Mouse (Mus musculus) brain, embryonic 18.5 days (tissue): Measurements from ENCODE around the gene Sdr42e1.

Experiments
- DNase-seq: peaks from one replicate; pipeline ENCODE4 v3.0.0-alpha.2; 2012; ENCODE audit warnings: low read depth, low spot score

Sdr42e1 gene

DNA sequence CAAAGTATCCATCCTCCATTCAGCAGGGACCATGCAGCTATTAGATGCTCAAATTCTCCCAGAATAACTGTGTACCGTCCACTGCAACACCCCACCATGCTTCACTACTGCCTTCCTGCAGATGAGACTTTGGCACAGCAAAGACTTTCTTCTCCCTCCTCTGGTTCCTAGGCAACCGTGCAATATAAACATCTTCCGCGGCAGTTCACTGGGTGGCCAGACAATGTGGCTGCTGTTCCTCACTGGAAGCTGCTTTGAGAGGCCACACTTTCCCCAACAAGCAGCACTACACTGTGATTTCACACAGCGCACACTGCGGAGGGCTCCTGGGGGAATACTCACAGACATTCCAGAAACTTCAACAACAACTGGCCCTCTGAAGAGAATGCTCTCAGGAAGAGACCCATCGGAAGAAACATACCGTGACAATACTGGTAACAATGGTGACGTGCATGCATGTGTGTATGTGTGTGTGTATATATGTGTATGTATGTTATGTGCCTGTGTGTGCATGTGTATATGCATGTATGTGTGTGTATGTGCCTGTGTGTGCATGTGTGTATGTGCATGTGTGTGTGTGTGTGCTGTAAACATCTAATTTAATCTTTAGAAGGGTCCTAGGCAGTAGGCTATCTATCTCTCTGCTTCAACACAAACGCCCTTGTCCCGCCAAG lies 13.0 kb downstream of the Sdr42e1 start:
- peak; percentile 42 for DNase-seq

DNA sequence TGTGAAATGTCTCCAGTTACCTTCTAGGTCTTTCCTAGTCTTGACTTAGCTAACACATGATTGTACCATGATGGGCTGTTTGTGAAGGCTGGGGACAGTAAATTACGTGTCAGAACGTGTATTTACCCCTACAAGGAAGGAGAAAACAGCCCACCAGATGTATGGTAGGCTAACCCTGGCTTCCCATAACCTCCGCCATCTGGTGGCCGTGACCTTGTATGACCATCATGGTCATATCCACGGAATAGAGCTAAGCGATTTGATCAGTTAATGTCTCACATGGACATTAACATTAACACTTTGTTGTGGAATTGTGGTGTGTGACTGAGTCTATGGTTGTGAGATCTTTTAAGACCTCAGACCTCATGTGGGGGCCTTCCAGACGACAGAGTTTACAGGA lies 14.5 kb downstream of the Sdr42e1 start:
- DNase-seq: no peak

DNA sequence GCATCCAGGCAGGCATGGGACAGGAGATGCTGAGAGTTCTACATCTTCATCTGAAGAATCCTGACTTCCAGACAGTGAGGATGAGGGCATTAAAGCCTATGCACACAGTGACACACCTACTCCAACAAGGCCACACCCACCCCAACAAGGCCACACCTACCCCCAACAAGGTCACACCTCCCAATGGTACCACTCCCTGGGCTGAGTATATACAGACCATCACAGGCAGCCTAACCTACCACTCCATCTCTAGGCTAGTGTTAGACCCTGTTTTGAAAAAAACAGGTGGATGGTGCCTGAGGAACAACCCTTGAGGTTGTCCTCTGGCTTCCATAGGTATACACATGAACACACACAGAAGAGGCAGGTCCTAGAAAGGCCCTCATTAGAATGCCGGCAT lies 21.2 kb downstream of the Sdr42e1 start:
- DNase-seq: no peak

DNA sequence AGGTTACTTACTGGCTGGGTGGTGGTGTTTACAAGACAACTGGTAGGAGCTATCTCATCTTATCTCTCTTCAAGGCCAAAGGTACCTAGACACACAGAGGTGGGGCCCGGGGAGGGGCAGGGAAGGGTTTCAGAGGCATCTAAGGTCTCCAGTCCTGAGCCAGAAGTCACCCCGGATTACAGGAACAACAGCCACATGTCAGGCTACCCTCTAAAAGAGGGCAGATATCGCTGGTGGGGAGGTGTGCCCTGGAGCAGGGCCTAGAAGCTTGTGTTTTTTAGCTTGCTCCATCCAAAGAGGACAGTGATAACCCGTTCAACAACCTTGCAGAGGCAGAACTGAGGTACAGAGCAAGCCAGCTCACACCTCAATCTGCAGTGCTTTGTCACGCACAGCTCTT lies 27.0 kb downstream of the Sdr42e1 start:
- DNase-seq: no peak

GRCm38 (mm10) chr8:117646020-117646419 lies 27.5 kb downstream of the Sdr42e1 start:
- peak; percentile 28 for DNase-seq

DNA sequence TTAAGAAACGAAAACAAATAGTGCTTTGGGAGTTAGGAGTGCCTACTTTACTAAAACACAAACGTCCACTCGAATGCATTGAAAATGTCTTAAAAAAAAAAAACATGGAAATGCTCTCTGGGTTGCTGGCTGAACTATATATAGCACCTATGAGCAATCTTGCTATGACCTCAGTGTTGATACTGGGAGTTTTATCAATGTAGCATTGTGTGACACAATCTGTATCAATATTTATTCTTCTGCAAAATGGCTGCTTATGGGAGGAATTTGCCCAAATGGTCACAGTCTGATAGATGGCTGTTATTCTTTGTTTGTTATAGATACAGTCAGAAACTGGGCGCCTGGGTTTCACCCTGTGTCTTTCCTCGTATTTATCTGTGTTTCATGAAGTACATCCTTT lies 28.0 kb downstream of the Sdr42e1 start:
- DNase-seq: no peak

GRCm38 (mm10) chr8:117639631-117640030 lies 33.9 kb downstream of the Sdr42e1 start:
- no peak for DNase-seq

DNA sequence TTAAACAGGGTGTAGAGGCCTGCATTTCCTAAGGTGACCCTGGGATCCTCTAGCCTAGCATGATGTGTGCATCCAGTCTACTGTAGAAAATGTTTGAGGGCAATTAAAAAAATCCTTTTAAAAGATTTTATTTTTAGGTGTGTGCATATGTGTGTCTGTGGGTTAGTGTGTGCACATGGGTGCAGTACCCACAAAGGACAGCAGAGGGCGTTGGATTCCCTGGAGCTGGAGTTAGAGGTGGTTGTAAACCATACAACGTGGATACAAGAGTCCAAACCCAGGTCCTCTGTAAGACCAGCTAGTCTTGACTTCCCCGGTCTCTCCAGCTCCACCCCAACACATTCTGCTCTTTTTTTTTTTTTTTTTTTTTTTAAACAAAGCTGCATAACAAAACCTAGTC lies 36.0 kb downstream of the Sdr42e1 start:
- DNase-seq: no peak

DNA sequence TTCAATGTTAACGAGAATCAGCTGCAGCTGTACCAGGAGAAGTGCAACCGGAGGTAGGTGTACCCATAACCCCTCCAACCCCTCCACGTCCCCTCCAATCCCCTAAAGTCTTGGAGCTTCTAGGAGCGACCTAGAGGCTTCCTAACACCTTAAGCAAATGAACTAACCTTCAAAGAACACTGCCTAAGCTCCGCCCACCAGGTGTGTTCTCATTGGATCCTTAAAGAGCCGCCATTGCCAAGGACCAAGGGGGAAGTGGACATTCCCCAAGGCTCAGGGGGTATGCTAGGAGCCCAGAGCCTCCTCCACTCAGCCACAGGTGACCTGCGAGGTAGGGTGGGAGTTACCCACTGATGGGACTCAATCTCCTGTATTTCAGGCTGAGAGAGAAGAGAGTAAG lies 39.1 kb downstream of the Sdr42e1 start:
- no peak for DNase-seq

GRCm38 (mm10) chr8:117632532-117632931 lies 41.0 kb downstream of the Sdr42e1 start:
- no peak for DNase-seq

- DNase-seq: no peak
Observed at GRCm38 (mm10) chr8:117627096-117627495, 46.4 kb downstream of the Sdr42e1 start.

DNA sequence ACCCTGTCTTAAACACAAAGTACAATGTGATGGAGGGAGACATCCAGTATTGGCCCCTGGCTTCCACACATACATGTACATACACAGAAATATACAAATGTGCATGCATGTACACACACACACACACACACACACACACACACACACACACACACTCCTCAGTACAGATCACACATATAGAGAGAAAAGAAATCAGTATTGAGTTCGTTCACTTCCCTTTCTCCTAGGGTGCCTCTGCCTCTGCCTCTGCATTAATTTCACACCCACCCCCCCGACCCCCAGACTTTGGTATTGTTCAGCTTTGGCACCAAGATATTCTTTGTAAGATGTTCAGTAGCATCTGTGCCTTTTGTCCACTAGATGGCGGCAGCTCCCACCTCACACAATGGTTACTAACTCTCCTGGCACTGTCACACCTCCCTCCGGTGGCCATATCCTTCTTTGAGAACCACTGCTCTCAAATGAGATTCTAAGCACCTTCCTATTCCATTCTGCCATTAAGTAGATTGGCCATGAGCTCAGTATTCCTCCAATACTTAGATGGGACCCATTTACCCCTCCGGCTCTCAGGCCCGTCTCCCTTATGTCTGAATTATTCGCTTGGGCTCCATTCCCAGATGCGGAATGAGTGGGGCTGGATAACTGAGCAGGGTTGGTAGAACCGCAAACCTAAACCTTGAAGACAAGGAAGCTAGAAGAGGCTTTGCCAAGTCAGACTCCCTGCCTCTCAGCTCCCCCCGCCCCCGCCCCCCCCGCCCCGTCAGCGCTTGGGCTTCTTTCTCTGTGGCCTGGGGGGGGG lies 47.2 kb downstream of the Sdr42e1 start:
- peak; percentile 46 for DNase-seq

DNA sequence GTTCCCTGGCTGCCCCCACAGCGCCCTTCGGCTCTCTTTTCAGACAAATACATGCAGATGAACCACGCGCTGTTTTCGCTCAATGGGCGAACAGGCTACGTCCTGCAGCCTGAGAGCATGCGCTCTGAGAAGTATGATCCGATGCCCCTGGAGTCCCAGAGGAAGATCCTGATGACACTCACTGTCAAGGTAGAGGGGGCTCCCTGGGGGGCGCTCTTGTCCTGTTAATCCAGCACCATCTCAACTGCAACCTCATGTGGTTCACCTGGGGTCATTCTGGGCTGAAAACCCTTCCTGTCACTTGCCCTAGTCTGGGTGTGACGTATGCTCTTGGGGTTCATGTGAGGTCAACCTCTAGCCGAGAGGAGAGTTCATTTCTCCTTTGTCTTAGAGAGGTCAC lies 60.6 kb downstream of the Sdr42e1 start:
- DNase-seq: no peak
